Mouse (Mus musculus) liver, embryonic 14.5 days (tissue): ENCODE measurements around the gene Fahd2a.

Source experiments
- CTCF ChIP-seq: IDR thresholded peaks from 2 replicates; pipeline ENCODE4 v1.5.1; 2016; ENCODE audit warnings: antibody characterized with exemption, low read depth, control low read depth
- EP300 ChIP-seq: IDR thresholded peaks from 2 replicates; pipeline ENCODE4 v1.6.1; 2016; ENCODE audit warnings: antibody characterized with exemption, low read depth

DNA sequence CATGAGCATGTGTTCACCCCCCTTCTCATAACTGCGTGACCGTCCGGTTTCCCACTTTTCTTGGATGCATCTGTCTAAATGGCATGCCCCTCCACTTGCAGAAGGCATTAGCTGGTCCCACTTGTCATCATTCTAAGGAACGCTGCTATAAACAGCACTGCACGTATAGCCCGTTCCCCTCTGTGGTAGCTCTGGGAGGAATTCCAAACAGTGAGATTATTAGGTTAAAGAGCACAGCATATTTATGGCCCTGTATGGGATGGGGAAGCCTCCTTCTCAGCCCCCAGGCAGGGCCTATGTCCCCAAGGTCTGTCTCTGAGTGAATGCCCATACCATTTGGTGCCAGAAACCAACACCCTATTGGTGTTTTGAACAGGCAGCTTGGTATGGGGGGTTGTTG, 33.2 kb downstream of the Fahd2a start:
- no peak for TF ChIP-seq CTCF
- no peak for TF ChIP-seq EP300
